Mouse (Mus musculus) heart, embryonic 10.5 days (tissue): Measurements from ENCODE around the gene Gm20388. TPM values are rescaled to one million over a fixed set of nuclear protein-coding genes. Genes with fewer than 3 reads are reported as not detected.

Experiments used
- DNase-seq: peaks from one replicate; pipeline ENCODE4 v3.0.0-alpha.2; 2017; ENCODE audit warnings: low spot score
- H3K27ac ChIP-seq: fragments of 300-500 bp; sonication (generic); 2 replicates; pipeline ENCODE4 v1.5.1; 2016; ENCODE audit warnings: mild to moderate bottlenecking
- H3K27me3 ChIP-seq: fragments of 300-500 bp; sonication (generic); 2 replicates; pipeline ENCODE4 v1.6.1; 2016; ENCODE audit warnings: mild to moderate bottlenecking; ENCODE audit not compliant: poor library complexity, insufficient read depth, severe bottlenecking
- H3K36me3 ChIP-seq: fragments of 300-500 bp; sonication (generic); 2 replicates; pipeline ENCODE4 v1.6.1; 2016; ENCODE audit warnings: mild to moderate bottlenecking, moderate library complexity
- H3K4me1 ChIP-seq: fragments of 300-500 bp; sonication (generic); 2 replicates; pipeline ENCODE4 v1.6.1; 2016; ENCODE audit warnings: mild to moderate bottlenecking
- H3K4me3 ChIP-seq: fragments of 300-500 bp; sonication (generic); 2 replicates; pipeline ENCODE4 v1.5.1; 2016; ENCODE audit warnings: mild to moderate bottlenecking, moderate library complexity
- H3K9me3 ChIP-seq: fragments of 300-500 bp; sonication (generic); 2 replicates; pipeline ENCODE4 v1.6.1; 2016; ENCODE audit warnings: mild to moderate bottlenecking, moderate library complexity
- WGBS: fragments of 180-500 bp; shearing (Covaris S2); methylation state at CpG from one replicate; pipeline ENCODE4 v1.1.7; 2016; 5-methylcytosine and 5-hydroxymethylcytosine counted together
- polyA plus RNA-seq: library from polyadenylated mRNA; unstranded; fragments of >200 nt; fragmentation: Nextera tagmentation; extraction: Ambion mirVana; gene quantifications from 2 replicates; pipeline ENCODE4 v1.2.1, GENCODE M21; 2016

Gm20388 gene
- polyA plus RNA-seq, 1 experiment from 2014 or later, result 4.5 TPM

DNA sequence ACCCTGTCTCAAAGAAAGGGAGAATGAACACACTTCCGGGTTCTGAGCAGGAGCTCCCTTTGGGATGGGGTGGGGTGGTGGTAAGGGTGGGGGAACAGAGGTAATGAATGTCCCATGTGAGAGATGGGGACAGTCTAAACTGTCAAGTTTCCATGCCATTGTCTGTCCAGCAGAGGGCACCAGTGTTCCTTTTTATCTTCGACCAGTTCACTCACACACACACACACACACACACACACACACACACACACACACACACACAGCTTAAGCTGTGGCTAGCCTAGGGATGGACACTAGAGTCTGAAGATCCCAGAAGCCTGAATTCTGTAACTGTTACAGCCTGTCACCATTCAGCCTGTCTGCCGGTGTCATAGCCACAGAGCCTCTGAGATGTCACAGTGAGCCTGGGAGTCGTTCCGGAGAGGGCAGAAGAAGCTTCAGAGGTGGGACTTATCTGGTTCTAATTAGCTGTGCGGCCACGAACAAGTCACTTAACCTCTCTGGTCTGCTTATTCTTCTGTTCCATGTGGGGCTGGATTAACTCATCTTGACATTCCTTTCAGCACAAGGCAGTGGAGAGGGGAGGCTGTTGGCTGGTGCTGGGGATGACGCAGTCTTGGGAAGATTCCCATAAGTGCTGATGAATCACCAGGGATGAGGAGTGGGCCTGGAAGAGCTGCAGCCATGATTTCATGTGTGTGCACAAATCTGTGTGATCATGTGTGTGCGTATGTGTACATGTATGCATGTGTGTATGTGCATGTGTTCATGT lies 910.9 kb downstream of the Gm20388 start:
- H3K4me3 ChIP-seq, result no peak overlapping the region
- 17% methylated on average over 9 of the region's 9 CpGs for WGBS
- no peaks in the 10 kb centered on the region for H3K9me3 ChIP-seq
- H3K36me3 ChIP-seq, result no peaks in the 10 kb centered on the region
- no peak for DNase-seq
- H3K4me1 ChIP-seq, result peaks cover 34% of the 10 kb centered on the region
- H3K27me3 ChIP-seq, result peaks cover 53% of the 10 kb centered on the region
- H3K27ac ChIP-seq, result no peak overlapping the region

DNA sequence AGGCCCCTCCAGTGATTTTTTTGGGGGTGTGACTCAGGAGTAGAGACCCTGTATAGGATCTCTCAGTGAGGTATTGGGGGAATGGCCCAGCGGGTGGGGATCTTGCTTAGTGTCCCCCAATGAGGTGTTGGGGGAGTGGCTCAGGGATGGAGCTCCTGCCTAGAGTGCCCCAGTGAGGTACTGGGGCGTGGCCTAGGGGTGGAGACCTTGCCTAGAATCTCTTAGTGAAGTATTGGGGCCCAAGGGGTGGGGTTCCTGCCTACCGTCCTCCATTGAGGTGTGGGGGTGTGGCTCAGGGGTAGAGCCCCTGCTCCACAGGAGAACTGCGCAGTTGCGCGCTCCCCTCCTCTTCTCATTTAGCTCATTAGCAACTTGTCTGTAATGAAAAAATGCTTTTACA lies 912.7 kb downstream of the Gm20388 start:
- Histone ChIP-seq H3K27ac (no peak overlapping the region), H3K9me3 (no peaks in the 10 kb centered on the region), H3K27me3 (peaks cover 58% of the 10 kb centered on the region), H3K4me1 (peaks cover 37% of the 10 kb centered on the region), H3K36me3 (no peaks in the 10 kb centered on the region), H3K4me3 (no peak overlapping the region)
- WGBS, result 53% methylated on average over 6 of the region's 6 CpGs
- DNase-seq, result no peak

DNA sequence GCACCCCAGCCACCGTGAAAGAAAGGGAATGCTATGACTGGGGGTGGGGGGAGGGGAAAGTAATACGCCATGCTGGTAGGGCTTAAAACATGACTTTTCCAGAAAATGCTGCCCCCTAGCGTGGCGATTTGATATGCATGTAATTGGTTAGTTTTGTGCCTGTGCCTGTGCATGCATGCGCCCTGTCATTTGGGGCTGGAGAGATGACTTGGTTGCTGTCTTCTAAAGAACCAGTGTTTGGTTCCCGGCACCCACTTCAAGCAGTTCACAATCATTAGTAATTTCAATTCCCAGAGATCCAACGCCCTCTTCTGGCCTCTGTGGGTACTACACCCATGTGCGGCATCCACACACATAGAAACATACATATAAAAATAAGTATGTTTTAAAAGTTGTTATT lies 913.2 kb downstream of the Gm20388 start:
- WGBS, result 56% methylated on average over 8 of the region's 8 CpGs
- peaks cover 64% of the 10 kb centered on the region for H3K27me3 ChIP-seq
- peaks cover 37% of the 10 kb centered on the region for H3K4me1 ChIP-seq
- no peaks in the 10 kb centered on the region for H3K9me3 ChIP-seq
- no peaks in the 10 kb centered on the region for H3K36me3 ChIP-seq
- no peak overlapping the region for H3K27ac ChIP-seq
- no peak for DNase-seq
- no peak overlapping the region for H3K4me3 ChIP-seq

DNA sequence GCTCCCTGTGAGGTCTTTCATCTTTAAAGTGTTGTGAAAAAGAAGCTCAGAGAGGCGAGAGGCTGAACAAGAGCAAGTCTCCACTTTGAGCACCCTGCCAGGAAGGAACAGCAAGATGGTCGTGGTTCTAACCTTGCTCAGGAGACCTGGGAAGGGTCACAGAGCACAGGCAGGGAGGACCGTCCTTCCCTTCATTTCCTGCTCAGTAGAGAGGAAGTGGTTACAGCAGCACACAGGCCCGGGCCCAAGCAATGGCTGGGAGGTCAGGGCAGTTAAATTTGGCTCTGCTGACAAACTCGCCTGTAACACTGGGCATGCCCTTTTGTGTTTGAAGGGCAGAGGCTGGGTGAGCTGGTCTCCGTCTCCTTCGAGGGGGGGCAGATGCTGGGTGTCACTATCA lies 914.0 kb downstream of the Gm20388 start:
- Histone ChIP-seq H3K4me1 (peaks cover 36% of the 10 kb centered on the region), H3K9me3 (no peaks in the 10 kb centered on the region), H3K36me3 (no peaks in the 10 kb centered on the region), H3K4me3 (no peak overlapping the region), H3K27me3 (peaks cover 66% of the 10 kb centered on the region), H3K27ac (peak overlapping the region; percentile 44; the same call in 1 of the 2 replicates)
- no peak for DNase-seq
- 46% methylated on average over 7 of the region's 7 CpGs for WGBS

DNA sequence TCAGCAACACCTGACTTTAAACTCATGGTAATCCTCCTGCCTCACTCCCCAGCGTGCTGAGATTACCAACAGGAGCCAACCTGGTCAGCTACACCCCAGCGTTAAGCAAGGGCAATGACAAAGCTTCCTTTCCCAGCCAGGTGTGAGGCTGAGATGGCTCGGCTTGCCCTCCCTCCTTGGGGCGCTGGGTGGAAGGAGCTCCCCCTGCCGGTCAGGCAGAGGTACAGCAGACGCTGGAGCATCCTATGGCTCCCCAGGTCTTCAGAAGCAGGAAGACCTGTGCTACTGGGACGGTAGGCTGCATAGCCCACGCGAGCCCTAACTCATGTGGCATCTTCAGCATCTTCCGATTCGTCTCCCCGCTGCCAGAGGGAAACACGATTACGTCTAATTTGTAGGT lies 917.6 kb downstream of the Gm20388 start:
- Histone ChIP-seq H3K9me3 (no peaks in the 10 kb centered on the region), H3K4me3 (no peak overlapping the region), H3K27ac (0 out of 2 replicates have a peak overlapping the region, but pooled peaks have one; percentile 12), H3K36me3 (no peaks in the 10 kb centered on the region), H3K27me3 (peaks cover 78% of the 10 kb centered on the region), H3K4me1 (peaks cover 52% of the 10 kb centered on the region)
- 10% methylated on average over 14 of the region's 14 CpGs for WGBS
- DNase-seq, result no peak

DNA sequence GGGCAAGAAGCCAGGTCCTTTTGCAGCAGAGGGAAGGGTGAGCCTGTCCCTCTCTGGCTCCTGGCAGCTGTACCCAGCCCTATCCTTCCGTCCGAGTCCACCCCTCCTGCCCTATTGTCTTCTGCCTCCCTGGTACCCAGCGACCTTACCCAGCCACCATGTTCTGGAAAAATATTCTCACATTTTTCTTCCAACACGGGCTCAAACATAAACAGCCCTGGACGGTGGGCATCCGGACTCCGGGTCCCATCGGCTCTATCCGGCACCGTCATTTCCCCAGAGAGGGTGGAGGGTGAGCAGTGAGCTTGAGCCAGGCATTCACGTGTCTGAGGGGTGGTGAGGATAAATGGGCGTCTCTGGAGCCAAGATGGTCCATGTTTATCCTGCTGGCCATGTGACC lies 920.0 kb downstream of the Gm20388 start:
- H3K9me3 ChIP-seq, result no peaks in the 10 kb centered on the region
- H3K27me3 ChIP-seq, result peaks cover 95% of the 10 kb centered on the region
- no peak overlapping the region for H3K4me3 ChIP-seq
- no peaks in the 10 kb centered on the region for H3K36me3 ChIP-seq
- peaks cover 48% of the 10 kb centered on the region for H3K4me1 ChIP-seq
- WGBS, result 77% methylated on average over 12 of the region's 12 CpGs
- H3K27ac ChIP-seq, result 0 out of 2 replicates have a peak overlapping the region, but pooled peaks have one; percentile 7
- DNase-seq, result no peak

DNA sequence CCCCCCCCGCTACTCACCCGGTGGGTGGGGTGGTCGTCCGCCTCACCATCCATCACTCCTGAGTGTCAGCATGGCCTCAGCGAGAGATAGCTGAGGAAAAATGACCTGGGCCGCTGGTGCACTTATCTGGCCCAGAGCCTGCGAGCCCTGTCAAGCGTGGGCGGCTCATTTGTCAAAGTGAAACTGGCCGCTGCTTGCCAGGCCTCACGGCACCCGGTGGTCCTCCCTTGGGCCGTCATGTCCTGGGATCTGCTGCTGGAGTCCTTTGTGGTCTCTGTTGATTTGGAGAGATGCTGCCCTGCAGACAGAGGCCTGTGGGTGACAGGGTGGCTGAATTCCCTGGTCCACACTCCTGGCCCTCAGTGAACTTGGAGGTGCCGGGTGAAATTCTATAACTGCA lies 921.4 kb downstream of the Gm20388 start:
- H3K9me3 ChIP-seq, result no peaks in the 10 kb centered on the region
- H3K36me3 ChIP-seq, result no peaks in the 10 kb centered on the region
- H3K27me3 ChIP-seq, result peaks cover 96% of the 10 kb centered on the region
- peaks cover 48% of the 10 kb centered on the region for H3K4me1 ChIP-seq
- peak overlapping the region; percentile 43 for H3K4me3 ChIP-seq
- 3% methylated on average over 10 of the region's 14 CpGs for WGBS
- no peak for DNase-seq
- H3K27ac ChIP-seq, result peak overlapping the region; percentile 75

DNA sequence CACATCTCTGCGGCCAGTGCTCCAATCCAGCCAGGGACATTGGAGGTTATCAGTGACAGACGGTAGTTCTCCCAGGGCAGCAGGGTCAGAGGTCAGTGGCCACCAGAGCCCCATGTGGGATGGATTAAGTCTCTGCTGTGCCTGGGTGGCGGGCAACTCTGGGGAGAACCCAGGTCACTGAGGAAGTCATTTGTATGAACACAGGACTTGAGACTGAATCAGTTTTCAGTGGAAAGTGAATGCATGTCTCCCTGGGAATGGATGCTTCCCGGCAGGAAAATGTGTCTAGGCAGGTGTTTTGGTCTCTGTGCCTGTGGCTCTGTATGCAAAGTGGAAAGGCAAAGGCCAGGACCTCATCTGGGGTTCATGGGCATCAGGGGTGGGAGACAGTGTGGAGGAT lies 922.6 kb downstream of the Gm20388 start:
- Histone ChIP-seq H3K27ac (peak overlapping the region; percentile 75), H3K4me3 (no peak overlapping the region), H3K27me3 (peaks cover 93% of the 10 kb centered on the region), H3K36me3 (no peaks in the 10 kb centered on the region), H3K9me3 (no peaks in the 10 kb centered on the region), H3K4me1 (peaks cover 41% of the 10 kb centered on the region)
- no peak for DNase-seq
- WGBS, result 25% methylated on average over 4 of the region's 4 CpGs

DNA sequence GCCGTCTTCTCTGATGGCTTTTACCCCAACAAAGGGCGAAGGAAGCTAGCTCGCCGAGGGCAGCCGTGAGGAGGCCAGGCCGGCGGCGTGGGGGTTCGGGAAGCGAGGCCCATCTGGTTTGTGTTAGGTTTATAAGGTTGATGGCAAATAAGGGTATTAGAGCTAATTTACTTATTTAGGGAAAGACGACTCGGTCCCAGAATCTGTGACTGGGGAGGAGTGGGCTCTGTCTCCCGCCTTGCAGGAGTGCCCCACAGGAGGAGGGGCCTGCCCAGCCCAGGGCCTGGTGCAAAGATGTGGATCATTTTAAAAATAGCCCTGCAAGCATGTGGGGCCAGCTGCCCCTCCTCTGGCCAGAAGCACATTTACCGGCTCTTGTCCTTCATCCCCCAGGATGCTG lies 928.4 kb downstream of the Gm20388 start:
- no peak overlapping the region for H3K4me3 ChIP-seq
- no peaks in the 10 kb centered on the region for H3K9me3 ChIP-seq
- DNase-seq, result no peak
- peaks cover 15% of the 10 kb centered on the region for H3K4me1 ChIP-seq
- H3K27me3 ChIP-seq, result peaks cover 72% of the 10 kb centered on the region
- H3K36me3 ChIP-seq, result no peaks in the 10 kb centered on the region
- H3K27ac ChIP-seq, result peak overlapping the region; percentile 44; the same call in 1 of the 2 replicates
- WGBS, result 60% methylated on average over 14 of the region's 14 CpGs

DNA sequence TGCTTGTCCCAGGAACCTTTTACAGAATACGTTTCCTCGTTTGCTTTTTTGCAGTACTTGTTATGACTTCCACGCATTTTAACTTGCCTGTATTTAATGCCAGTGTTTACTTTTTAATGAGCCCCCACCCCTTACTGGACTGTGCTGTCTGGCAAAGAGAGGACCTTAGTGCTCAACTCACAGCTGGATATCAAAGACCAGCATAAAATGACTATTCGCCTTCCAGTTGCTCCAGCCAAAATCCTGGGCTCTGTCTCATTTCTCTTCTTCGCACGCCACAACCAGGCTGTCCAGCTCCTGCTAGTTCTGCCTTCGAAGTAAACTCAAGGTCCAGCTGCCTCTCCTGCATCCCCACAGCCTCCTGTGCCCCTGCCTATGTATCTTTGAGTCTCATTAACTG lies 932.4 kb downstream of the Gm20388 start:
- no peaks in the 10 kb centered on the region for H3K9me3 ChIP-seq
- no peaks in the 10 kb centered on the region for H3K36me3 ChIP-seq
- H3K4me1 ChIP-seq, result peaks cover 27% of the 10 kb centered on the region
- no peak overlapping the region for H3K4me3 ChIP-seq
- peaks cover 67% of the 10 kb centered on the region for H3K27me3 ChIP-seq
- no peak for DNase-seq
- WGBS, result 76% methylated on average over 7 of the region's 7 CpGs
- H3K27ac ChIP-seq, result peak overlapping the region; percentile 11; the same call in 1 of the 2 replicates

DNA sequence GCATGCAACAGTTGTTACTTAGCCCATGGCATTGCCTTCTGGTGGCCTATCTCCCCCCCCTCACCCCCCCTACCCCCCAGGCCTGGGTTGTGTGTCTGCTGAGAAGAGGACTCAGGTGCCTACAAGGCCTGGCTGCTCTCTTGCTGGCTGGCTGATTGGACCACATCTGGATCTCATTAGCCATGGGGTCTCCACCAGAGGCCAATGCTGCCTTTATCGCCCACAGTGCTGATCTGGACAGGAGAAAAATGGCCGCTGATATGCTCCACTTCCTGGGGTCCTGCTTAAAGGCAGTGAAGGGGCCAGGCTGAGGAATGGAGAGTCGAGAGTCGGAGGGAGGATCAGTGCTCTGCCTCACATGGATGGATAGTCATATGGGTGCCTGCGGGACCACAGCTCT lies 935.4 kb downstream of the Gm20388 start:
- no peaks in the 10 kb centered on the region for H3K36me3 ChIP-seq
- peaks cover 21% of the 10 kb centered on the region for H3K4me1 ChIP-seq
- H3K27me3 ChIP-seq, result peaks cover 75% of the 10 kb centered on the region
- WGBS, result 60% methylated on average over 5 of the region's 5 CpGs
- no peaks in the 10 kb centered on the region for H3K9me3 ChIP-seq
- no peak overlapping the region for H3K4me3 ChIP-seq
- no peak overlapping the region; the same call in 1 of the 2 replicates for H3K27ac ChIP-seq
- no peak for DNase-seq

DNA sequence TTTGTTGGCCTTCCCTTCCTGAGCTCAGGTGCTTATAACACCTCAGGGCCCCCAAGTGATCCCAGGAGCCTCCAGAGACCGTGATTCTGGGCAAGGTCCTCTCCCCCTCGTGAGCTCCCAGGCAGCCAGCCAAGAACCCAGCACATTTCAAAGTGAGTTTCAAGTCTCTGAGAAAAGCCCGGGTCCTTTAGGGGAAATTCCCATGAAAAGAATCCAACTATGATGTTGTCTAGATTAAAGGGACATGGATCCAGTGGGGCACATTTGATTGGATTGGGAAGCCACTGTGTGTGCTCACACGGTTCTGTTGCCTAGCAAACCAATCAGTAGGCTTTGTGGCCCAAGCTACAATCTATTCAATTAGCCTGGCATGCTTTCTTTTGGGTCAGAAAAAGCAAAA lies 936.6 kb downstream of the Gm20388 start:
- no peaks in the 10 kb centered on the region for H3K36me3 ChIP-seq
- peaks cover 21% of the 10 kb centered on the region for H3K4me1 ChIP-seq
- peaks cover 76% of the 10 kb centered on the region for H3K27me3 ChIP-seq
- 28% methylated on average over 4 of the region's 4 CpGs for WGBS
- H3K9me3 ChIP-seq, result no peaks in the 10 kb centered on the region
- DNase-seq, result no peak
- H3K27ac ChIP-seq, result peak overlapping the region; percentile 0; the same call in 1 of the 2 replicates
- no peak overlapping the region for H3K4me3 ChIP-seq

DNA sequence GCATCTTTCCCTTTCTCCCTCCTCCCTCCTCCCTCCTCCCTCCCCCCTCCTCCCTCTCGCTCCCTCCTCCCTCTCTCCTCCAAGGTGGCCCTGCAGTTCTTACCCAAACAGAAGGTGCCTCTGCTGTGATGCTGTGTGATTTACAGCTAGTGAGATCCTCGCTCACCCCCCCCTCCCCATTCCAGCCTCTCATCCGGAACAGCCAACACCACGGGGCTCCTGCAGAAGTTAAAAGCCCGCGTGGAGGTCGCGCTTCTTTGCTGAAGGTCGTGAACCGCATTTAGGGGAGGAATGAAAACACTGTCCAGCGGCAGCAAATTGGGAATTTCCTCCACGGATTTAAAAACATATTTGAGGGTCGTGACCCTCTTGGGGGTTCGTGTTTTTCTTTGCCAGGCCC lies 937.1 kb downstream of the Gm20388 start:
- no peak overlapping the region for H3K4me3 ChIP-seq
- no peaks in the 10 kb centered on the region for H3K9me3 ChIP-seq
- peaks cover 21% of the 10 kb centered on the region for H3K4me1 ChIP-seq
- DNase-seq, result no peak
- H3K27ac ChIP-seq, result peak overlapping the region; percentile 0; the same call in 1 of the 2 replicates
- 17% methylated on average over 14 of the region's 14 CpGs for WGBS
- H3K27me3 ChIP-seq, result peaks cover 73% of the 10 kb centered on the region
- H3K36me3 ChIP-seq, result no peaks in the 10 kb centered on the region
